Mouse (Mus musculus) limb, embryonic 15.5 days (tissue): ENCODE results near the gene Cdhr1. TPM values are rescaled to one million over a fixed set of nuclear protein-coding genes. Genes with fewer than 3 reads are reported as not detected.
"Not testable (repeated sequence)": the region's sequence is repeated elsewhere in the genome, so short reads cannot be mapped to it uniquely, and the experiment has no call there.

ENCODE experiments used
- ATAC-seq: fragments of 200-750 bp; cut with Nextera tagmentation; 2 replicates; pipeline ENCODE4 v1.8.0; 2017; ENCODE audit warnings: low read depth, moderate TSS enrichment; ENCODE audit not compliant: insufficient number of reproducible peaks, low FRiP score, low TSS enrichment
- H3K27ac ChIP-seq: fragments of 300-500 bp; sonication (generic); 2 replicates; pipeline ENCODE4 v1.5.1; 2015; ENCODE audit warnings: moderate library complexity, mild to moderate bottlenecking, inconsistent platforms
- H3K27me3 ChIP-seq: fragments of 300-500 bp; sonication (generic); 2 replicates; pipeline ENCODE4 v1.6.1; 2015; ENCODE audit warnings: inconsistent platforms
- H3K36me3 ChIP-seq: fragments of 300-500 bp; sonication (generic); 2 replicates; pipeline ENCODE4 v1.6.1; 2015; ENCODE audit warnings: inconsistent platforms
- H3K4me1 ChIP-seq: fragments of 300-500 bp; sonication (generic); 2 replicates; pipeline ENCODE4 v1.6.1; 2015; ENCODE audit warnings: inconsistent platforms
- H3K4me2 ChIP-seq: fragments of 300-500 bp; sonication (generic); 2 replicates; pipeline ENCODE4 v1.6.1; 2015; ENCODE audit warnings: mild to moderate bottlenecking, inconsistent platforms
- H3K4me3 ChIP-seq: fragments of 300-500 bp; sonication (generic); 2 replicates; pipeline ENCODE4 v1.5.1; 2015; ENCODE audit warnings: mild to moderate bottlenecking, inconsistent platforms
- H3K9ac ChIP-seq: fragments of 300-500 bp; sonication (generic); 2 replicates; pipeline ENCODE4 v1.6.1; 2015; ENCODE audit warnings: inconsistent platforms
- H3K9me3 ChIP-seq: fragments of 300-500 bp; sonication (generic); 2 replicates; pipeline ENCODE4 v1.6.1; 2016; ENCODE audit warnings: inconsistent platforms
- WGBS: fragments of 180-500 bp; shearing (Covaris S2); methylation state at CpG from one replicate; pipeline ENCODE4 v1.1.7; 2015; 5-methylcytosine and 5-hydroxymethylcytosine counted together
- polyA plus RNA-seq: library from polyadenylated mRNA; unstranded; fragments of >200 nt; fragmentation: Nextera tagmentation; extraction: Ambion mirVana; gene quantifications from 2 replicates; pipeline ENCODE4 v1.2.1, GENCODE M21; 2015

Gene Cdhr1
- 0.18 and 0.29 TPM in 2 replicates for polyA plus RNA-seq

DNA sequence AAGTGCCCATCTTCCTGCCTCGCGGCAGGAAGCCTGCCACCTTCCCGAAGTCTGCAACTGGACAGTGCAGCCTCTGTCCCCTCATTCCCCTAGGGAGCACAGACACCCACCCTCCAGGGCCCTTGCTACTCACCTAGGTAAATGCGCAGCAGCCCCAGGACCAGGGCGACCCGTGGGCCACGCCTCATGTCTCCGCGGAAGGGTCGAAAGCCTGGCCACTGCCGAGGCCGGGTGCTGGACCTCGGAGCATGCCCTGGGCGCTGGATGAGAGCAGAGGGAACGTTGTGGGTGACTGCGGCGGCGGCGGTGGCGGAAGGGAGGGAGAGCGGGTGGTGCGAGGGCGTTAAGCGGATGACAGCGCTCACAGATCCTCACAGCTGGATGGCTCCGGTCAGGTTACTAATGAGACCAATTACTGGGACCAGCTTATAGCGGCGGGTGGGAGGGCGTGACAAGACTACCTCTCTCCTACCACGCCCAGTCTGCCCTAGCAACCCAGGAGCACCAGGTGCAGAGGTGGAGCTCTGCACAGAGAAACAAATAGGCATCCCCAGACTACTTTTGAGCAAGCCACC, at the start of gene Cdhr1:
Gene Cdhr1 (minus strand): TSS at position 392 of the 575 bp plus-strand sequence.
- no peaks in the 10 kb centered on the region for H3K9me3 ChIP-seq
- 1% methylated on average over 30 of the region's 30 CpGs for WGBS
- H3K4me3 ChIP-seq: peak within 1 kb of the TSS; percentile 27
- no peak for ATAC-seq
- peak within 1 kb of the TSS; percentile 44 for H3K4me2 ChIP-seq
- H3K4me1 ChIP-seq: peaks cover 9% of the 10 kb centered on the region
- no peak within 1 kb of the TSS for H3K27ac ChIP-seq
- H3K36me3 ChIP-seq: no peaks in the 10 kb centered on the region
- H3K27me3 ChIP-seq: peaks cover 30% of the 10 kb centered on the region
- H3K9ac ChIP-seq: 0 out of 2 replicates have a peak within 1 kb of the TSS, but pooled peaks have one; percentile 8

DNA sequence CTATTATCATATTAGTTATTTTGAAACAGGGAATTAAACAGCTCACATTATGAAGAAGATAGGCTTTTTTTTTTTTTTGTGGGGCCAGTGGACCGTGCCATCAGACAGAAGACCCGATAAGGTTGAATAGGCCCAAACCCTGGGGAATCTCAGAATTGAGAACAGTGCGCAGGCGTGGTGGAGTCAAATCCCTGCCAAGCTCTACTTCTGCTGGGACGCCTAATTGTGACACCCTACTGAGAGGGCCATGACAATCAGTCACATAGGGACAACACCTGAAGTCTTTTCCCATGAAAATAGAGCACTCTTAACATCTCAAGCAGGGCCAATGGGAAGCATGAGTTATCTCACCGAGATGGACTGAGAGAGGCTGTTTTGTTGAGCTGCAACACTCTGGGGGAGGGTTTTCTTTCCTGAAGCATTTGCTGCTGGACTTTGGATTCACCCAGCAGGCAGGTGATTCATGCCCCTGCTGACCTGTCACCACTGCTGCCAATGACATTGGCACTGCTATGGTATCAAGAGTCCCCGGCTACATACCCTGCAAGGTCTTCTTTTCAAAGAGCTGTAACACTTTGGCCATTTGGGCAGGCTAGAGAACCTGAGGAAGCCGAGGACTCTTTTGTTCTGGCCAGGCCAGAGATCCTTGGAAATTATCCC, 41.0 kb upstream of the Cdhr1 start:
- ATAC-seq: no peak
- Histone ChIP-seq H3K9ac (no peak overlapping the region), H3K9me3 (no peaks in the 10 kb centered on the region), H3K36me3 (no peaks in the 10 kb centered on the region), H3K4me3 (no peak overlapping the region), H3K27ac (no peak overlapping the region), H3K4me2 (no peak overlapping the region), H3K27me3 (no peaks in the 10 kb centered on the region), H3K4me1 (peaks cover 1% of the 10 kb centered on the region; the same call in 1 of the 2 replicates)
- 78% methylated on average over 8 of the region's 8 CpGs for WGBS

DNA sequence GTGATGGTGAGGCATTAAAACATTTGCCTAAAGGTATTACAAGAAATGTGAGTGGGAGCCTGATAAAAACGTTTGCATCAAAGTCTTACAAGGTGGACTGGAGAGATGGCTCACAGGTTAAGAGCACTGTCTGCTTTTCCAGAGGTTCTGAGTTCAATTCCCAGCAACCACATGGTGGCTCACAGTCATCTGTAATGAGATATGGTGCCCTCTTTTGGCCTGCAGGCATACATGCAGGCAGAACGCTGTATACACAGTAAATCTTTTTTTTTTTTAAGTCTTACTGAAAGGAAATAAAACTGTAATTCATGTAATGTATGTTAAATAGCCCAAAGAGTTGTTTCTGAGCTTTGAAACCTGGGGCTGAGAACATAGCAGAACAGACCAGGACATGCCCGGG, 39.4 kb upstream of the Cdhr1 start:
- not testable (repeated sequence) for H3K4me2 ChIP-seq, H3K4me1 ChIP-seq, ATAC-seq, H3K27ac ChIP-seq, H3K4me3 ChIP-seq, H3K9ac ChIP-seq, H3K36me3 ChIP-seq, H3K9me3 ChIP-seq, H3K27me3 ChIP-seq
- WGBS: 60% methylated on average over 2 of the region's 3 CpGs

- H3K27me3 ChIP-seq: no peaks in the 10 kb centered on the region
- no peak for ATAC-seq
- peaks cover 3% of the 10 kb centered on the region; the same call in 1 of the 2 replicates for H3K4me1 ChIP-seq
- no peak overlapping the region for H3K27ac ChIP-seq
- H3K9ac ChIP-seq: no peak overlapping the region
- H3K4me2 ChIP-seq: no peak overlapping the region
- no peak overlapping the region for H3K4me3 ChIP-seq
- no peaks in the 10 kb centered on the region for H3K9me3 ChIP-seq
- 81% methylated on average over 4 of the region's 4 CpGs for WGBS
- H3K36me3 ChIP-seq: peaks cover 15% of the 10 kb centered on the region
Measured at GRCm38 (mm10) chr14:37136110-37136509, 38.0 kb upstream of the Cdhr1 start.

DNA sequence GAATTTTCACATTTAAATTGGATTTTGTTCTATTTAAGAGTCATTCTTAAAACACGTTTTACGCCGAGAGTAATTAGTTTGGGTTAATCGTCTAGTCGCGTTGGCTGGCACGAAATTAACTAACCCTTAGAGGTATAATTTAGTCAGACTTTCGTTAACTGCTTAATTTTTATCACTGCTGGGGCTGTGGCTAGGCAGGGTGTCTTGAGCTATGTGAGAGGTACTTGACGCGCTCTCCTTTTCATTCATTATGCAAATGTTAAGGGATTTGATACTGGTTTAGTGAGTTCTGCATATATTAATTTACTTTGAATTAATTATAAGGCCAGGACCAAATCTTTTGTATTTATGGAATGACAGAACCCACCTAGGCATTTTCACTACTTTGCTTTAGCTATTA, 37.5 kb upstream of the Cdhr1 start:
- no peaks in the 10 kb centered on the region for H3K27me3 ChIP-seq
- peak overlapping the region; percentile 57 for H3K4me2 ChIP-seq
- H3K4me3 ChIP-seq: peak overlapping the region; percentile 86
- WGBS: 2% methylated on average over 10 of the region's 10 CpGs
- no peaks in the 10 kb centered on the region for H3K9me3 ChIP-seq
- no peak overlapping the region for H3K27ac ChIP-seq
- peaks cover 3% of the 10 kb centered on the region; the same call in 1 of the 2 replicates for H3K4me1 ChIP-seq
- H3K36me3 ChIP-seq: peaks cover 19% of the 10 kb centered on the region
- ATAC-seq: no peak
- peak overlapping the region; percentile 87; the same call in 1 of the 2 replicates for H3K9ac ChIP-seq

DNA sequence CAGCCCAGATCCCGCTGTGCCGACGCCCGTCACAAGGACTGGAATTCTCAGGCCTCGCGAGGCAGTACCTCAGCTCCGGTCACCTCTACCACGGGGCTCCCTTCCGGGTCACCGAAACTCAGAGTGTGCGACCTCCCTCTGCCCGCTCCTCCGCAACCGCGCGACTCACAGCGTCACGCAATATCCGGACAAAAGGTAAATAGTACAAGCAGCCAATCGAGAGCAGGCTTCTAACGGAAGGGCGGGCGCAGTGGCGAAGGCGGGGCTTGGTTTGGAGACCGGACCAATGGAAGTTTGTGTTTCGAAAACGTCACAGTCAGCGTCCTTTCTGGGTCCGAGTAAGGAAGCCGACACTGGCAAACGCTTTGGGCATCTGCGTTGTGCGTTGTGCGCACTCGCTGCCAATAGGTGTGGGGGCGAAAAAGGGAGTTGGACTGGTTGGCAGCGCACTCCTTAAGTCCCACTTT, 37.0 kb upstream of the Cdhr1 start, which contains the start of gene Ghitm:
Gene Ghitm (minus strand): TSS at position 146 of the 467 bp plus-strand sequence.
- H3K27me3 ChIP-seq: no peaks in the 10 kb centered on the region
- H3K27ac ChIP-seq: peak within 1 kb of the TSS; percentile 87
- under 1% methylated on average over 38 of the region's 38 CpGs for WGBS
- ATAC-seq: peak; percentile 99
- peaks cover 24% of the 10 kb centered on the region for H3K36me3 ChIP-seq
- H3K9me3 ChIP-seq: no peaks in the 10 kb centered on the region
- H3K4me2 ChIP-seq: peak within 1 kb of the TSS; percentile 57
- peaks cover 3% of the 10 kb centered on the region; the same call in 1 of the 2 replicates for H3K4me1 ChIP-seq
- H3K4me3 ChIP-seq: peak within 1 kb of the TSS; percentile 86
- peak within 1 kb of the TSS; percentile 87 for H3K9ac ChIP-seq

- 2% methylated on average over 40 of the region's 40 CpGs for WGBS
- H3K4me1 ChIP-seq: peaks cover 3% of the 10 kb centered on the region; the same call in 1 of the 2 replicates
- H3K4me3 ChIP-seq: peak overlapping the region; percentile 86
- no peaks in the 10 kb centered on the region for H3K27me3 ChIP-seq
- no peaks in the 10 kb centered on the region for H3K9me3 ChIP-seq
- ATAC-seq: peak; percentile 9; the same call in 1 of the 2 replicates
- H3K27ac ChIP-seq: peak overlapping the region; percentile 87
- peak overlapping the region; percentile 55 for H3K4me2 ChIP-seq
- H3K36me3 ChIP-seq: peaks cover 26% of the 10 kb centered on the region
- peak overlapping the region; percentile 87 for H3K9ac ChIP-seq
Measured at GRCm38 (mm10) chr14:37134304-37135126, 36.4 kb upstream of the Cdhr1 start.

- Histone ChIP-seq H3K4me2 (no peak overlapping the region), H3K4me1 (no peaks in the 10 kb centered on the region), H3K27me3 (no peaks in the 10 kb centered on the region), H3K9me3 (no peaks in the 10 kb centered on the region), H3K36me3 (peaks cover 73% of the 10 kb centered on the region), H3K4me3 (no peak overlapping the region), H3K27ac (no peak overlapping the region), H3K9ac (no peak overlapping the region)
- ATAC-seq: no peak
- 44% methylated on average over 4 of the region's 4 CpGs for WGBS
Measured at GRCm38 (mm10) chr14:37127652-37128051, 29.5 kb upstream of the Cdhr1 start.

DNA sequence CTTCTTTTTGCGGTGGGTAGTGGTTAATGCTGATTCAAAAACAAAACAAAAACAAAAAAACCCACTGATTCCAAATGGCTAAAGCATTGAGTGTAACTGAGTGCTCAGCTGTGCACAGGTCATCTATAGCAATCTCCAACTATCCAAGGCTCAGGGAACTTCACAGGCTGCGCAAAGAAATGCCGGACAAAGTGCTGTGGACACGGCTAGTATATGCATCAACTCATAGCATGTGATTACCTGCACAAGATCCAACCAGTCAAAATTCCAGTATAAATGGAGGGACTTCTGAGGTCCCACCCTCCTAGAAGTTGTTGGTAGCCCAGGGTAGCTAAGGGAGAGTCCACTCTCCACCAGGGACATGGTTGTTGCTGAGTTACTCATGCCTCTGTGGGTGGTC, 21.1 kb upstream of the Cdhr1 start:
- WGBS: 90% methylated on average over 4 of the region's 4 CpGs
- no peak overlapping the region for H3K4me2 ChIP-seq

DNA sequence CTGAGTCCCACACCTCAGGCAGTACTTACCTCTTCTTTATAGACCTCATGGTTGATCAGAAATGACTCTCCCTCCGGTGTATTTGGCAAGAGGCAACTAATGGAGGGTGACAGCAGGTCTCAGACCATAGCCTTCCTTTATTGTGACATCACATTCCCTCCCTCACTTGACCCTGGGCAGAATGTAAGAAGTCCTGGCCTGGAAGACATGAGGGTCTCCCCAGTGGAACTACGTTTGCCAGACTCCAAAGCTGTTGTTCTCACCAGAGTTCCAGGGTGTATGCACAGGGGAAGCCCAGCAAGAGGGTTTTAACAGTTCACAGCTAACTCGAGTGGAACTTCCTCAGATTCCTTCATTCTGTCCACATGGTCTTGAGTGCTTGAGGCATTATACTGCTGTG, 15.8 kb upstream of the Cdhr1 start, which contains the start of gene 2610528A11Rik:
Gene 2610528A11Rik (minus strand): TSS at position 101 of the 400 bp plus-strand sequence.
- H3K27ac ChIP-seq: no peak within 1 kb of the TSS
- H3K9ac ChIP-seq: no peak within 1 kb of the TSS
- 46% methylated on average over 3 of the region's 3 CpGs for WGBS
- H3K36me3 ChIP-seq: no peaks in the 10 kb centered on the region
- no peak within 1 kb of the TSS for H3K4me3 ChIP-seq
- no peak for ATAC-seq
- H3K27me3 ChIP-seq: no peaks in the 10 kb centered on the region
- H3K4me1 ChIP-seq: peaks cover 3% of the 10 kb centered on the region
- no peak within 1 kb of the TSS for H3K4me2 ChIP-seq
- no peaks in the 10 kb centered on the region for H3K9me3 ChIP-seq

More for the DNA sequence above, 21.1 kb upstream of the Cdhr1 start:
- ATAC-seq: no peak
- H3K27me3 ChIP-seq: no peaks in the 10 kb centered on the region
- H3K4me1 ChIP-seq: no peaks in the 10 kb centered on the region
- no peak overlapping the region for H3K9ac ChIP-seq
- no peaks in the 10 kb centered on the region for H3K9me3 ChIP-seq
- H3K27ac ChIP-seq: no peak overlapping the region
- H3K36me3 ChIP-seq: peaks cover 13% of the 10 kb centered on the region
- H3K4me3 ChIP-seq: no peak overlapping the region

- Histone ChIP-seq H3K27me3 (no peaks in the 10 kb centered on the region), H3K4me2 (no peak overlapping the region), H3K9me3 (no peaks in the 10 kb centered on the region), H3K27ac (no peak overlapping the region), H3K36me3 (no peaks in the 10 kb centered on the region), H3K4me3 (no peak overlapping the region), H3K4me1 (peaks cover 3% of the 10 kb centered on the region), H3K9ac (no peak overlapping the region)
- 84% methylated on average over 7 of the region's 7 CpGs for WGBS
- ATAC-seq: no peak
Measured at GRCm38 (mm10) chr14:37112931-37113330, 14.8 kb upstream of the Cdhr1 start.
